Comparison of ENCODE assay signal across 15 mouse cellular contexts in the genomic region with DNA sequence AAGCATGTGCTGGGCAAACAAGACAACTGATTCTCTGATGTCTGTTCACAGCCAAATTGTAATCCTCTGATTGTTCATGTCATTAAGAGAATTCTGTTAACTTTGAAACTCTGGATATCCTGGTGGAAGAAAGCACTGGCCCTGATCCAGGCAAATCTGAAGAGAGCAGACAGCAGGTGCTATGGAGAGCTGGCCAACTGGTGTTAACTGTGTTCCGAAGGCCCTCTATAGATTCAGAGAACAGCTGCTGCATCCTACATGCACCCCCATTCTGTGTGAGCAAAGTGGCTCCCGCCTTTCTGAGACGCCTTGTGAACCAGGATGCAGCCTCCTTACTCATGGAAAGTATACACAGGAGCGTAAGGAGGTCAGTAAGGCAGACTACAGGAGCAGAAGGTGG.
DNase-seq lines count a peak whose midpoint lies in the region; ATAC-seq lines count a peak whose summit lies in the region.
"Had no signal": no experiment of that assay in that cellular context is flagged by ENCODE, and none has a peak within 500 bp of the region (broad histone marks: within the 10 kb centered on the region; RNA-seq: fewer than 3 reads in every experiment).

No protein-coding gene starts in this region.

- no peaks in the 10 kb centered on the region for H3K27me3 ChIP-seq in midbrain, embryonic 14.5 days (ENCODE audit: control insufficient read depth, insufficient read depth, low read length)
- no peaks in the 10 kb centered on the region for H3K27me3 ChIP-seq in midbrain, embryonic 15.5 days (replicated peaks)
- H3K27me3 ChIP-seq: lung, embryonic 15.5 days; neural tube, embryonic 12.5 days had no signal

- peak; percentile 32 to 53 for DNase-seq in frontal cortex, adult 2 months (ENCODE audit: extremely low spot score in 1 of 2, low spot score in 1 of 2)
- DNase-seq in frontal cortex, postnatal 10 days (ENCODE audit: low spot score in 2 of 2), result no peak
- peak; percentile 50 for DNase-seq in midbrain, embryonic 14.5 days
- peak; percentile 32 to 60 for DNase-seq in layer of hippocampus, postnatal 14 days (ENCODE audit: low spot score in 2 of 2)
- peak; percentile 53 for DNase-seq in right cerebral cortex, postnatal 25 days
- no peak for DNase-seq in heart, postnatal 25 days (ENCODE audit: low spot score)
- no peak for DNase-seq in adipocyte (ENCODE audit: low spot score)
- DNase-seq: cerebellum, adult 9-11 months; kidney, postnatal 4 days had no signal

- WGBS in midbrain, embryonic 14.5 days, result 79% methylated on average over 4 of the region's 4 CpGs
- WGBS in midbrain, embryonic 15.5 days, result 69% methylated on average over 4 of the region's 4 CpGs

- H3K36me3 ChIP-seq in midbrain, embryonic 14.5 days (ENCODE audit: control insufficient read depth, insufficient read depth, low read length), result no peaks in the 10 kb centered on the region
- no peaks in the 10 kb centered on the region for H3K36me3 ChIP-seq in midbrain, embryonic 15.5 days (replicated peaks)
- H3K36me3 ChIP-seq: lung, embryonic 15.5 days; neural tube, embryonic 12.5 days had no signal

- intact Hi-C loops in heart, postnatal 25 days (cut with DNase I), result no loop called here

- no peak overlapping the region for H3K4me2 ChIP-seq in midbrain, embryonic 14.5 days (ENCODE audit: low read length)
- H3K4me2 ChIP-seq in midbrain, embryonic 15.5 days, result no peak overlapping the region
- H3K4me2 ChIP-seq: lung, embryonic 15.5 days; midbrain, embryonic 11.5 days; neural tube, embryonic 12.5 days had no signal

- H3K27ac ChIP-seq in midbrain, embryonic 14.5 days (replicated peaks; ENCODE audit: low read depth, low read length), result no peak overlapping the region
- no peak overlapping the region for H3K27ac ChIP-seq in midbrain, embryonic 15.5 days
- H3K27ac ChIP-seq: lung, embryonic 15.5 days; neural tube, embryonic 12.5 days had no signal

- ATAC-seq in midbrain, embryonic 14.5 days (ENCODE audit: low FRiP score, low TSS enrichment), result no peak
- ATAC-seq in midbrain, embryonic 15.5 days (replicated peaks), result no peak
- ATAC-seq: activated CD4-positive, CD25-positive, alpha-beta regulatory T cell, adult 4 months; intestine, postnatal 0 days had no signal

- no peak overlapping the region for H3K9ac ChIP-seq in midbrain, embryonic 14.5 days (replicated peaks; ENCODE audit: low read length)
- H3K9ac ChIP-seq in midbrain, embryonic 15.5 days, result no peak overlapping the region
- H3K9ac ChIP-seq: lung, embryonic 15.5 days; neural tube, embryonic 12.5 days had no signal

- no peaks in the 10 kb centered on the region for H3K4me1 ChIP-seq in midbrain, embryonic 14.5 days (ENCODE audit: control insufficient read depth, insufficient read depth, low read length)
- 0 out of 2 replicates have a peak, but pooled peaks cover 6% of the 10 kb centered on the region for H3K4me1 ChIP-seq in midbrain, embryonic 15.5 days
- H3K4me1 ChIP-seq: lung, embryonic 15.5 days; neural tube, embryonic 12.5 days had no signal

- H3K4me3 ChIP-seq in midbrain, embryonic 14.5 days (replicated peaks; ENCODE audit: low read depth, low read length), result no peak overlapping the region
- H3K4me3 ChIP-seq in midbrain, embryonic 15.5 days, result no peak overlapping the region
- H3K4me3 ChIP-seq: lung, embryonic 15.5 days; neural tube, embryonic 12.5 days had no signal

- no peaks in the 10 kb centered on the region for H3K9me3 ChIP-seq in midbrain, embryonic 14.5 days (ENCODE audit: control insufficient read depth, low read length)
- no peaks in the 10 kb centered on the region for H3K9me3 ChIP-seq in midbrain, embryonic 15.5 days
- H3K9me3 ChIP-seq: lung, embryonic 15.5 days; neural tube, embryonic 12.5 days had no signal

Comparison
In these comparisons a context has a peak if more than half of its experiments do, and no peak if none do; other contexts are left out.
1. DNase-seq: peak in frontal cortex, adult 2 months (2 of 2), midbrain, embryonic 14.5 days (single experiment), layer of hippocampus, postnatal 14 days (2 of 2) and right cerebral cortex, postnatal 25 days (single experiment); none in frontal cortex, postnatal 10 days (0 of 2), heart, postnatal 25 days (single experiment) and adipocyte (single experiment).